Mouse (Mus musculus) hindbrain, embryonic 13.5 days (tissue): Measurements from ENCODE around the gene Topbp1. TPM values are rescaled to one million over a fixed set of nuclear protein-coding genes. Genes with fewer than 3 reads are reported as not detected.

ENCODE experiments used
- polyA plus RNA-seq: library from polyadenylated mRNA; unstranded; fragments of >200 nt; fragmentation: Nextera tagmentation; extraction: Ambion mirVana; gene quantifications from 2 replicates; pipeline ENCODE4 v1.2.1, GENCODE M21; 2015

Gene Topbp1
- polyA plus RNA-seq, 1 experiment from 2014 or later: 26.0 TPM

Other genes with a start within 250 kb of the Topbp1 start
- 80.2 and 83.1 TPM in 2 replicates for gene Rab6b, start 193.4 kb upstream of the Topbp1 start, polyA plus RNA-seq
- gene Srprb, start 103.1 kb upstream of the Topbp1 start, polyA plus RNA-seq: 48.9 and 51.0 TPM in 2 replicates
- gene Gm20425, start 74.9 kb upstream of the Topbp1 start, polyA plus RNA-seq: 3.5 and 4.7 TPM in 2 replicates
- 33.0 and 34.3 TPM in 2 replicates for gene Trf, start 74.8 kb upstream of the Topbp1 start, polyA plus RNA-seq
- 1.2 and 2.8 TPM in 2 replicates for gene 1300017J02Rik, start 133 bp upstream of the Topbp1 start, polyA plus RNA-seq
- gene Cdv3, start 60.6 kb downstream of the Topbp1 start, polyA plus RNA-seq: 80.9 and 84.4 TPM in 2 replicates
- 3.1 and 4.5 TPM in 2 replicates for gene Bfsp2, start 175.2 kb downstream of the Topbp1 start, polyA plus RNA-seq